Mouse (Mus musculus) limb, embryonic 11.5 days (tissue): Measurements from ENCODE around the gene Dnah3. TPM values are rescaled to one million over a fixed set of nuclear protein-coding genes. Genes with fewer than 3 reads are reported as not detected.

ENCODE experiments used
- ATAC-seq: fragments of 200-750 bp; cut with Nextera tagmentation; 2 replicates; pipeline ENCODE4 v1.8.0; 2017; ENCODE audit warnings: low read depth; ENCODE audit not compliant: insufficient number of reproducible peaks, low FRiP score, low TSS enrichment
- DNase-seq: peaks from one replicate; pipeline ENCODE4 v3.0.0-alpha.2; 2015; ENCODE audit warnings: low spot score
- H3K27ac ChIP-seq: fragments of 300-500 bp; sonication (generic); replicated peaks from 2 replicates; pipeline ENCODE4 v1.5.1; 2014; ENCODE audit warnings: low read depth, mild to moderate bottlenecking, low read length
- H3K27me3 ChIP-seq: fragments of 300-500 bp; sonication (generic); 2 replicates; pipeline ENCODE4 v1.6.1; 2014; ENCODE audit warnings: mild to moderate bottlenecking, low read length, mixed read lengths; ENCODE audit not compliant: control insufficient read depth, insufficient read depth
- H3K36me3 ChIP-seq: fragments of 300-500 bp; sonication (generic); 2 replicates; pipeline ENCODE4 v1.6.1; 2014; ENCODE audit warnings: mild to moderate bottlenecking, low read length, moderate library complexity, mixed read lengths; ENCODE audit not compliant: control insufficient read depth, insufficient read depth
- H3K4me1 ChIP-seq: fragments of 300-500 bp; sonication (generic); 2 replicates; pipeline ENCODE4 v1.6.1; 2014; ENCODE audit warnings: low read length, mixed read lengths; ENCODE audit not compliant: control insufficient read depth, insufficient read depth
- H3K4me2 ChIP-seq: fragments of 300-500 bp; sonication (generic); 2 replicates; pipeline ENCODE4 v1.6.1; 2014; ENCODE audit warnings: low read depth, mild to moderate bottlenecking, moderate library complexity; ENCODE audit not compliant: severe bottlenecking
- H3K4me3 ChIP-seq: fragments of 300-500 bp; sonication (generic); 2 replicates; pipeline ENCODE4 v1.5.1; 2014; ENCODE audit warnings: low read depth, low read length
- H3K9ac ChIP-seq: fragments of 300-500 bp; sonication (generic); 2 replicates; pipeline ENCODE4 v1.6.1; 2014; ENCODE audit warnings: mild to moderate bottlenecking, low read length
- H3K9me3 ChIP-seq: fragments of 300-500 bp; sonication (generic); 2 replicates; pipeline ENCODE4 v1.6.1; 2016; ENCODE audit warnings: low read length; ENCODE audit not compliant: control insufficient read depth
- WGBS: fragments of 180-500 bp; shearing (Covaris S2); extraction: QIAGEN DNeasy Blood & Tissue Kit; methylation state at CpG from one replicate; pipeline ENCODE4 v1.1.7; 2014; 5-methylcytosine and 5-hydroxymethylcytosine counted together
- polyA plus RNA-seq: library from polyadenylated mRNA; unstranded; fragments of >200 nt; fragmentation: Nextera tagmentation; extraction: Ambion mirVana; gene quantifications from 2 replicates; pipeline ENCODE4 v1.2.1, GENCODE M21; 2014

The Dnah3 gene
- polyA plus RNA-seq, 1 experiment from 2014 or later, result not detected

DNA sequence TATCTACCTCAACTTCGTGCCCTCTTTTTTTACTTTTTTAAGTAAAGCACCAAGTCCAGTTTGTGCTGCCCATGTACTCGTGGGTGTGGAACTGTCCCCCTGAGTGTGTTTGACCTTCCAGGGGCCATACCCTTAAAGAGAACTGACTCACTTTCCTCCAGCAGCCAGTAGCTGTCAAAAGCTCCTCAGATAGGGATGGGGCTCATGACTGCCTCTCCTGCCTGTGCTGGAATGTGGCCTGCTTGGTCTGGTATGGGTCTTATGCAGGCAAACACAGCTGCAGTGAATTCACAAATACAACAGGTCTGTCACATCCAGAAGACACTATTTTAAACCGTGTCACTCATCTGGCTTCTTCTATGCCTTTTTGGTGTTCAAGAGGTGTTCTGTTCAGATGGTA lies 183.4 kb downstream of the Dnah3 start:
- WGBS, result 81% methylated on average over 3 of the region's 3 CpGs
- H3K27me3 ChIP-seq, result no peaks in the 10 kb centered on the region
- no peak overlapping the region for H3K4me3 ChIP-seq
- no peak overlapping the region for H3K27ac ChIP-seq
- H3K36me3 ChIP-seq, result no peaks in the 10 kb centered on the region
- no peak overlapping the region for H3K9ac ChIP-seq
- no peaks in the 10 kb centered on the region for H3K4me1 ChIP-seq
- no peak overlapping the region for H3K4me2 ChIP-seq
- no peak for DNase-seq
- no peak for ATAC-seq
- no peaks in the 10 kb centered on the region for H3K9me3 ChIP-seq

DNA sequence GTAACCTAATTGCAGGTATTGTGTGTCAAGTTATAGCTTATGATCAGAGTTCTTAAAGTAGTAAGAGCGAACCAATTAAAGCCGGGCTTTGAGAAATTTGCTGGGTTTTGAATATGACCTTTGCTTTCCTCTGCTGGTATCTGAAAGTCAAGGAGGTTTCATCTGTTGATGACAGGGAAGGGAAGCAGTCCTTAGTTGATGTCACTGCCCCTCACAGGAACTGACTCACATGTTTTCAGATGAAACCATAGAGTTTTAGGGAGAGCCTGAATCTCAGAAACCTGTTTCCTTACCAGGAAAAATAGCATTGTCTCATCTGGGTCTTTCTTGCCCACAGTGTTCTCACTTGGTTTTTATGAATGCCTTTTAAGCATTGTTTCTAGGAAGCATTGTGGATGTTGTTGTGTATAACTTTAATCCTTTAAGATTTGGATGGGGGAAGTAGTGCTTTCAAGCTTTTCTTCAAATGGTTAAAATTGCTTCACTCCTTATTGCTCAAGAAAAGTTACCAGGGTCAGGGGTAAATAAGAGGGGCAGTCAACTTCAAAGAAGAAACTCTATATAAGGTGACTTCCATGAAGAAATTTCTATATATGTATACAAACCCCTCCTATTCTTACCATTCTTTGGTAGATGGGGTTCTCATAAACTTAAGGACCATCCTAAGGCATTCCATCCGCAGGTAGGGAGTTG lies 188.4 kb downstream of the Dnah3 start:
- H3K9ac ChIP-seq, result no peak overlapping the region
- H3K36me3 ChIP-seq, result no peaks in the 10 kb centered on the region
- H3K4me3 ChIP-seq, result no peak overlapping the region
- H3K4me1 ChIP-seq, result no peaks in the 10 kb centered on the region
- 96% methylated on average over 3 of the region's 3 CpGs for WGBS
- H3K27ac ChIP-seq, result no peak overlapping the region
- no peak for DNase-seq
- no peaks in the 10 kb centered on the region for H3K9me3 ChIP-seq
- ATAC-seq, result no peak
- no peaks in the 10 kb centered on the region for H3K27me3 ChIP-seq
- H3K4me2 ChIP-seq, result no peak overlapping the region

DNA sequence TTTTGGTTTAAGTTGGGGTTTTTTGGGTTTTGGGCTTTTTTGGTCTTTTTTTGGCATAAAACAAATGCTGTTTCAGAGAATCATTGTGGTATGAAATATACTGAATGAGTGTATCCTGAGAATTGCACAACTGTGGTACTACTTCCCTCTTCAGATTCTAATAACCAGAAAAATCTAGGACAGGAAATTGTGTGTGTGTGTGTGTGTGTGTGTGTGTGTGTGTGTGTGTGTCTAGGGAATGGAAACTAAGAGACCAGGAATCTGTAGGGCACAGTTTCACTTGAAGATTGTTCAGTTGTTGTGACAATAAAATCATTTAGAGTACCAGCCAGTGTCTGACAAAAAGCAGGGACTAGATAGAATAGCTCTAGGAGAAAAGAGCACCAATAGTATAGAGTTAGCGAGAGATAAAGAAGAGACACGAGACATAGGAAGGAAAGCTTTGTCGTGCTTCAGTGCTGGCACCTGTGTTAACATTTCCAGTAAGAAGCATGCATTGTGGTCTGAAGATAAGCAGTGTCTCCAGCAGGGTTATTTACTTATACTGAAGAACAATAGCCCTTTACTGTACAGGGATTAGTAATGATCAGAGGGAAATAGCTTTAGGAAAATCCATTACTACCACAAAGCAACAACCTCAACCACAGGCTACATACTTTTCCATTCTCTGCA lies 195.6 kb downstream of the Dnah3 start:
- no peak overlapping the region for H3K4me3 ChIP-seq
- H3K9ac ChIP-seq, result no peak overlapping the region
- H3K27ac ChIP-seq, result no peak overlapping the region
- H3K4me1 ChIP-seq, result no peaks in the 10 kb centered on the region
- WGBS, result 84% methylated on average over 3 of the region's 3 CpGs
- H3K9me3 ChIP-seq, result no peaks in the 10 kb centered on the region
- no peak for DNase-seq
- H3K36me3 ChIP-seq, result no peaks in the 10 kb centered on the region
- ATAC-seq, result no peak
- no peak overlapping the region for H3K4me2 ChIP-seq
- H3K27me3 ChIP-seq, result no peaks in the 10 kb centered on the region

DNA sequence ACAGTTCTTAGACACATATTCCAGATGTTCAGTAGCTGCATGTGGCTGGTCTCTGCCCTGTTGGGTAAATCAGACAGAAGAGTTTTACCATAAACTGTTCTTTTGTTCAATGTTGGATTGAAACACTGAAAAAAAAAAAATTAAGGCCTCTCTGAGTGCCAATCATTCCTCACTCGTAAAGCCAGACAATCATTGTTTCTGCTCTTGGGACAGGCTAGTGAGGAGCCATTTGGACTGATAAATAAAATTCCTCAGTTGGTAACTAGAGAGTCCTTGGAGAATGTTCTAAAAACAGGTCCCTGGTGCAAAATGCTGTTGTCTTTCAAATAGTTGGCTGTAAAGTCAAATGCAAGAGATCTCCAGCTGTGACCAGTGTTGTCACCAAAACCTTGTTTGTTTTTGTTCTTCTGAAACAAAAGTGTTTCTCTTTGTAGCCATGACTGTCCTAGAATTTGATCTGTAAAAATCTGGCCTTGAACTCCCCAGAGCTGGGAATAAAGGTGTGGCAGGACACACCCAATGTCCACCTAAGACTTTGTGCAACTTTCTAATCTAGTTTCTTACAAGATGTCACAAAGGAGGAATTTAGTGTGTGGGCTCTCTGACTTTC lies 196.7 kb downstream of the Dnah3 start:
- H3K36me3 ChIP-seq, result no peaks in the 10 kb centered on the region
- H3K27me3 ChIP-seq, result no peaks in the 10 kb centered on the region
- no peak overlapping the region for H3K27ac ChIP-seq
- no peak overlapping the region for H3K4me3 ChIP-seq
- DNase-seq (no peak), ATAC-seq (no peak)
- no peak overlapping the region for H3K9ac ChIP-seq
- no peak overlapping the region for H3K4me2 ChIP-seq
- H3K9me3 ChIP-seq, result no peaks in the 10 kb centered on the region
- H3K4me1 ChIP-seq, result no peaks in the 10 kb centered on the region
- 71% methylated on average over 1 of the region's 1 CpGs for WGBS

DNA sequence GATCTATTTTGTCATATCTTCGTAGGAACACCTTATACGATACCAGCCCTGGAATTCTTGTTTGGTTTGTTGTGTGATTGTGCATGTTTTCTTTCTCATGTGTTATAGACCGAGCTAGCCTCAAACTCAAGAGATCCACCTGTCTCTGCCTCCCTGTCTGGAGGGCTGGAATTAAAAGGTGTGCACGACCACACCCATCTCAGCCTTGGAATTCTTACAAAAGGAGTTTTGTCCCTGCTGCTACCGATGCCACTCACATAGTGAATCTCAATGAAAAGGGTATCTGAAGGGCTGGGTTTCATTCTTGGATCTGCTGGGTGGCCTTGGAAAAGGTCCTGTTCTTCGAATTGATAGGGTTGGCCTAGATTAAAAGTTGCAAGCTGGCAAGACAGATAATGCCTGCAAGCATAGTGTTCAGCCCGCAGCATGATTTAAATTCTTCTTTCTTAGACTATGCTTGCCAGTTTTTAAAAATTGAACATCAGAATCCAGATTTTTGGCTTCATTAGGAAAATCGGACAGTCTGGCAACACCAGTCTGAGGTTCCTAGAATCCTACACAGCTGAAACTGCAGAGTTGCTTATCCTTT lies 197.5 kb downstream of the Dnah3 start:
- no peak for ATAC-seq
- WGBS, result 92% methylated on average over 8 of the region's 8 CpGs
- H3K9me3 ChIP-seq, result no peaks in the 10 kb centered on the region
- H3K4me2 ChIP-seq, result no peak overlapping the region
- H3K27me3 ChIP-seq, result no peaks in the 10 kb centered on the region
- no peak overlapping the region for H3K27ac ChIP-seq
- H3K9ac ChIP-seq, result no peak overlapping the region
- no peak for DNase-seq
- no peaks in the 10 kb centered on the region for H3K36me3 ChIP-seq
- H3K4me1 ChIP-seq, result no peaks in the 10 kb centered on the region
- H3K4me3 ChIP-seq, result no peak overlapping the region

DNA sequence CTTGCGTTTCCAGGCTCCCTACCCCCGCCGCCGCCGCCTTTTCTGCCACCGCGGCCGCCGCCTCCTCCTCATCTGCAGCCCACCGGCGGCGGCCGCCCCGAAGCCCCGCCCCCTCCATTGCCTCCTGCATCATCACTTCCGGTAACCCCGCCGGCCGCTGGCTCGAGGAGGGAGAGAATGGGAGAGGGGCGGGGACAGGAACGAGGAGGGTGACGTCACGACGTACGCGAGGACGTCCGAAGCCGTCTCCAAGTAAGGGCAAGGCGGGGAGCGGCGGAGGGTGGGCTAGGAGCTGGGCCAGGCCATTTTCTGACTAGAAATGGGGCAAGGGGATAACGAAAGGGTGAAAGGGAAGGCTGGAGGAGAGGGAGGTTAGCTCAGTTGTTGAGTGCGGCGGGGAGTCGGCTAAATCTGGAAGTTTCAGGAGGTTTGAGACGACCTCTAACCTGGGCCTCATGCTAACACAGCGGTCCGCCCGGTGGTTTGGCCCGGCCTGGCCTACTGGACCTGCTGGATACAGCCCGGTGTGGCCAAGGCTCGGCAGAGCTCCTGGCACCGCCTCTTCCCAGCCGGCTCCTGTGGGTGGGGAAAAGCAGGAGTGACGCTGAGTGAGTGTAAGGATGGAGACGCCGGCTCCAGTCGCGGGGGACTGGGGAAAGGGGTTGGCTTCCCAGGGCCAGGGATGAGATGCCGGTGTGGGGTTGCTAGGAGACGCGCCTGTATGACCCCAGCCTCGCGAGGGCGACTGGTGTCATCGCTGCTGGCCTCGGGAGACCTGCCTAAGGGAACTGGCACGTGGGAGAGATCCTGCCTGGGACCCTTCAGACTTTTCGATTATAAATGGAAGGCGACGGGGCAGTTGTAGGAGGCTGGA lies 199.2 kb downstream of the Dnah3 start, which contains the start of the genes Lyrm1 and Dcun1d3:
TSS of gene Lyrm1 (plus strand) at position 223 of the 874 bp plus-strand sequence.
TSS of gene Dcun1d3 (minus strand) at position 660 of the 874 bp plus-strand sequence.
- 0% methylated on average over 63 of the region's 63 CpGs for WGBS
- Histone ChIP-seq H3K4me2 (peak within 1 kb of the TSS; percentile 75), H3K36me3 (no peaks in the 10 kb centered on the region), H3K27ac (peak within 1 kb of the TSS; percentile 91), H3K27me3 (no peaks in the 10 kb centered on the region), H3K4me3 (peak within 1 kb of the TSS; percentile 68), H3K4me1 (no peaks in the 10 kb centered on the region), H3K9me3 (no peaks in the 10 kb centered on the region), H3K9ac (peak within 1 kb of the TSS; percentile 78)
- ATAC-seq (peak; percentile 98), DNase-seq (peak; percentile 99)

DNA sequence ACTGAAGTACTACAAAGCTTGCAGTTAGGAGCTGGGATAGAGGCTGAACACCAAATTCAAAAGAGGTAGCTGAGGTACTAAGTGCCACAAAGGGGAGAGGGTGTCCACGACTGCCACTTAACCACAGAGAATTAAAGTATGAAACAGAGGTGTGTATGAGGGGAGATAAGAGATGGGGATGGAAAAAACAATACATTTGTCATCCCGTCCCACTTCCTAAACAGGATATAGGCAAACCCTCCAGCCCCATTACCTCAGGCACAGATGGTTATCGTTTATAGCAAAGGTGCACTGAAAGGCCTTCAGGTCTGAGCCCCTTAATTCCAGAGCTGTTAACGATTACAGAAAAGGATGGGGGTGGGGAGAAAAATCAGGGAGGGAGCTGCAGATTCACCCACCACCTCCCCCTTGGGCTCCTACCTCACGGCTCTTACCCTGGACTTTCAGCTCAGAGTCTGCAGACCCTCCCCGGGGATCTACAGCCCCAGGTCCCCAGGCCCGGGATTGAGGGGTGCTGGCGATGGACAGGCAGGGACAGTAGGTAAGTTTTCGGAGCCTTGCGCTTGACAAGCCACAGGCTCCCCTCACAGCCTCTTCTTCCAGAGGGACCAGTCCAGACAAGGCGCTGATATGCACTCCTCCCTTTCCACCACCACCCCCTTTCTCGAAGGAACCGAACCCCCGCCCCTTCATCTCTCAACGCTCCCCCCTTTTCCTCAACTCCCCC lies 200.1 kb downstream of the Dnah3 start:
- Histone ChIP-seq H3K4me2 (peak overlapping the region; percentile 75), H3K4me1 (no peaks in the 10 kb centered on the region), H3K9me3 (no peaks in the 10 kb centered on the region), H3K27me3 (no peaks in the 10 kb centered on the region), H3K9ac (peak overlapping the region; percentile 78), H3K4me3 (peak overlapping the region; percentile 68), H3K27ac (no peak overlapping the region; the same call in 1 of the 2 replicates), H3K36me3 (no peaks in the 10 kb centered on the region)
- ATAC-seq, result no peak; the same call in 1 of the 2 replicates
- DNase-seq, result no peak
- WGBS, result 3% methylated on average over 15 of the region's 15 CpGs
